ENCODE assay signal across 9 mouse cellular contexts in genomic region chr5:136237607-136238006, GRCm38 (mm10). TPM values are rescaled to one million over a fixed set of nuclear protein-coding genes. Genes with fewer than 3 reads are reported as not detected.
DNase-seq lines count a peak whose midpoint lies in the region; ATAC-seq and TF ChIP-seq lines count a peak whose summit lies in the region.
"Had no signal": no experiment of that assay in that cellular context is flagged by ENCODE, and none has a peak within 500 bp of the region (broad histone marks: within the 10 kb centered on the region; RNA-seq: fewer than 3 reads in every experiment).

No protein-coding gene starts in this region.

- no peaks in the 10 kb centered on the region for H3K36me3 ChIP-seq in heart, embryonic 10.5 days
- no peaks in the 10 kb centered on the region for H3K36me3 ChIP-seq in intestine, postnatal 0 days (ENCODE audit: control insufficient read depth, insufficient read depth)
- H3K36me3 ChIP-seq in midbrain, embryonic 12.5 days: no peaks in the 10 kb centered on the region

- peaks cover 11% of the 10 kb centered on the region for H3K4me1 ChIP-seq in heart, embryonic 10.5 days
- H3K4me1 ChIP-seq in intestine, postnatal 0 days (replicated peaks; ENCODE audit: control insufficient read depth, insufficient read depth, low read length): no peaks in the 10 kb centered on the region
- H3K4me1 ChIP-seq in midbrain, embryonic 12.5 days: peaks cover 34% of the 10 kb centered on the region

- peaks cover 81% of the 10 kb centered on the region for H3K27me3 ChIP-seq in heart, embryonic 10.5 days (ENCODE audit: insufficient read depth, poor library complexity, severe bottlenecking)
- no peaks in the 10 kb centered on the region; the same call in 1 of the 2 replicates for H3K27me3 ChIP-seq in intestine, postnatal 0 days (replicated peaks; ENCODE audit: control insufficient read depth, insufficient read depth, low read length)
- peaks cover 26% of the 10 kb centered on the region for H3K27me3 ChIP-seq in midbrain, embryonic 12.5 days

- WGBS in heart, embryonic 10.5 days: 1% methylated on average over 19 of the region's 19 CpGs
- 1% methylated on average over 19 of the region's 19 CpGs for WGBS in intestine, postnatal 0 days
- WGBS in midbrain, embryonic 12.5 days: 1% methylated on average over 19 of the region's 19 CpGs

- H3K9me3 ChIP-seq in heart, embryonic 10.5 days: no peaks in the 10 kb centered on the region
- no peaks in the 10 kb centered on the region for H3K9me3 ChIP-seq in intestine, postnatal 0 days (ENCODE audit: control insufficient read depth)
- H3K9me3 ChIP-seq in midbrain, embryonic 12.5 days: no peaks in the 10 kb centered on the region

- no peak overlapping the region for H3K9ac ChIP-seq in intestine, postnatal 0 days (ENCODE audit: low read depth, low read length)
- 0 out of 2 replicates have a peak overlapping the region, but pooled peaks have one; percentile 2 for H3K9ac ChIP-seq in midbrain, embryonic 12.5 days (replicated peaks)

- ATAC-seq in intestine, postnatal 0 days: no peak
- ATAC-seq in midbrain, embryonic 12.5 days (ENCODE audit: low FRiP score, low read depth): no peak

- peak overlapping the region; percentile 53 for H3K4me3 ChIP-seq in heart, embryonic 10.5 days
- peak overlapping the region; percentile 29 for H3K4me3 ChIP-seq in intestine, postnatal 0 days (ENCODE audit: low read depth, low read length)
- H3K4me3 ChIP-seq in midbrain, embryonic 12.5 days: peak overlapping the region; percentile 30
- H3K4me3 ChIP-seq: myocyte had no signal

- no peak for DNase-seq in heart, embryonic 10.5 days (ENCODE audit: low spot score)
- no peak for DNase-seq in heart, adult 11 months
- DNase-seq in embryo, embryonic 11 days: peak; percentile 55
- DNase-seq in right cerebral cortex, postnatal 4 days: no peak
- no peak for DNase-seq in frontal cortex, postnatal 14 days (ENCODE audit: low spot score in 2 of 2)
- DNase-seq in cerebellum, postnatal 10 days: no peak

- no peak for TF ChIP-seq CTCF in intestine, postnatal 0 days (IDR thresholded peaks at IDR 0.05; ENCODE audit: low read depth)

- H3K4me2 ChIP-seq in intestine, postnatal 0 days (replicated peaks; ENCODE audit: low read depth): peak overlapping the region; percentile 59
- H3K4me2 ChIP-seq in midbrain, embryonic 12.5 days (replicated peaks): peak overlapping the region; percentile 58

- no peak overlapping the region; the same call in 1 of the 2 replicates for H3K27ac ChIP-seq in heart, embryonic 10.5 days
- no peak overlapping the region for H3K27ac ChIP-seq in intestine, postnatal 0 days (ENCODE audit: low read depth, low read length)
- H3K27ac ChIP-seq in midbrain, embryonic 12.5 days (replicated peaks): no peak overlapping the region

RNA-seq across cellular contexts. Expression of gene Sh2b2, which starts 8.7 kb away (rescaled TPM):
- polyA plus RNA-seq in heart, embryonic 10.5 days (2016; fragmentation: Nextera tagmentation; extraction: Ambion mirVana): 1.7 and 4.9 TPM in 2 replicates
- polyA plus RNA-seq in intestine, postnatal 0 days (2015; fragmentation: Nextera tagmentation; extraction: Ambion mirVana): 1.0 and 1.1 TPM in 2 replicates
- 20.7 and 21.3 TPM in 2 replicates for polyA plus RNA-seq in midbrain, embryonic 12.5 days (2016; fragmentation: Nextera tagmentation; extraction: Ambion mirVana)

RNA-seq across cellular contexts. Expression of gene Prkrip1, which starts 38.8 kb away (rescaled TPM):
- polyA plus RNA-seq in heart, embryonic 10.5 days (2016; fragmentation: Nextera tagmentation; extraction: Ambion mirVana): 49.2 and 56.1 TPM in 2 replicates
- polyA plus RNA-seq in intestine, postnatal 0 days (2015; fragmentation: Nextera tagmentation; extraction: Ambion mirVana): 37.7 and 40.0 TPM in 2 replicates
- 71.4 and 79.6 TPM in 2 replicates for polyA plus RNA-seq in midbrain, embryonic 12.5 days (2016; fragmentation: Nextera tagmentation; extraction: Ambion mirVana)
